Mouse (Mus musculus): ENCODE measurements around the gene Nfe2l1. TPM values are rescaled to one million over a fixed set of nuclear protein-coding genes. Genes with fewer than 3 reads are reported as not detected.

Nfe2l1 gene
- polyA plus RNA-seq, 1 experiment from 2014 or later = 51.8 TPM

DNA sequence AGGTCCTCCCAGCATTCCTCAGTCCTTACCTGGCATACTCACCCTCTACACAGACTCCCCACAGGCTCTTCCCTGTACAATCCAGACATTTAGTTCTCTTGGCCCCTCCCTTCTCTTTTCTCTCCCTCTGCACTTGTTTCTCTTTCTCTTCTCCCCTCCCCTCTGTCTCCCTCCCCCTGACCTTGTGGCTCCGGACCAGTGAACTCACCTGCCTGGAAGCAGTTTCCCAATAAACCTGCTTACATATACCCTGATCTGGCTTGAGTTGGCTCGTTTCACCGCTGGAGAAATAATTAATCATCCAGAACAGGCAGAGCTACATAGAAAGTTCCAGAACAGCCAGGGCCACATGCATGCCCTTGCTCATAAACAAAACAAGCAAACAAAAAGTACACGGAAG, 1.7 kb upstream of the Nfe2l1 start:
- 64% methylated on average over 4 of the region's 4 CpGs for WGBS
- no peaks in the 10 kb centered on the region for H3K36me3 ChIP-seq (ENCODE audit: insufficient read depth, low read length)
- ATAC-seq (no peak), DNase-seq (ENCODE audit: low spot score) (no peak)
- no peak overlapping the region for H3K27ac ChIP-seq (ENCODE audit: low read length)
- no peak overlapping the region for H3K4me2 ChIP-seq (replicated peaks; ENCODE audit: low read depth, low read length)
- H3K9me3 ChIP-seq (ENCODE audit: low read length) = no peaks in the 10 kb centered on the region
- peaks cover 18% of the 10 kb centered on the region for H3K4me1 ChIP-seq (ENCODE audit: insufficient read depth, low read depth, low read length)
- H3K4me3 ChIP-seq (ENCODE audit: low read depth, low read length) = no peak overlapping the region
- H3K9ac ChIP-seq (replicated peaks; ENCODE audit: low read depth) = no peak overlapping the region
- TF ChIP-seq CTCF (IDR thresholded peaks at IDR 0.05) = no peak
- H3K27me3 ChIP-seq (replicated peaks; ENCODE audit: insufficient read depth, low read length) = no peaks in the 10 kb centered on the region

DNA sequence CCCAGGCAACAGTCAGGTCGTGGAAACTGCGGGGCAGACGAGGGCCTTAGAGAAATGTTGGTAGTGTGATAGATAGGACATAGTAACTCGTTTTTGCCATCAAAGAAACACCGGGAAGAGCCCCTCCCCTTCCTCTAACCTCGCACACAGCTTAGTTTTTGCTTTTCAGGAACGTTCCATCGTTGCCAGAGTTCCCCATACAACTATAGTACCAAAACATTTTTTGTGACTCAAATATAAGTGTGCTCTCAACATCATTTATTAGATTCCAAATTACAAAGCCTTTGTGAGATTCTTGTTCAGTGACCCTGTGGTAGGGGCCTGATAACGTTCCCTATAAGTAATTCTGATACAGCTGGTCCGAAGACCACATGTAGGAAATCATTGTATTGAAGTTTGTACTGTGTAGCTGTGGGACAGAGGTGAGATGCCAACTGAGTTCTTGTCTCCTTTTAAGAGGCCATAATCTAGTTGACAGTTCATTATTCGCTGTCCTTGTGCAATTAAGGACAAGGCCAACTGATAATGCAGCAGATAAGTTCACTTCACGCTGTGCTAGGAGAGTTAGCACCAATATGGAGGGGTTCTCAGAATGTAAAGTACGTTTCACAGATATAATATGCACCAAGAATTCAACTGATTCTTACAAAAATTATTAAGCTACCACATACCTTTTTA, 910 bp upstream of the Nfe2l1 start:
- peak overlapping the region; percentile 81 for H3K4me3 ChIP-seq (ENCODE audit: low read depth, low read length)
- H3K27ac ChIP-seq (ENCODE audit: low read length) = peak overlapping the region; percentile 84
- H3K4me1 ChIP-seq (ENCODE audit: insufficient read depth, low read depth, low read length) = peaks cover 26% of the 10 kb centered on the region
- ATAC-seq = no peak
- no peak for DNase-seq (ENCODE audit: low spot score)
- H3K27me3 ChIP-seq (replicated peaks; ENCODE audit: insufficient read depth, low read length) = no peaks in the 10 kb centered on the region
- no peaks in the 10 kb centered on the region for H3K9me3 ChIP-seq (ENCODE audit: low read length)
- TF ChIP-seq EP300 (IDR thresholded peaks at IDR 0.05) (no peak), CTCF (IDR thresholded peaks at IDR 0.05) (no peak)
- peak overlapping the region; percentile 32 for H3K9ac ChIP-seq (replicated peaks; ENCODE audit: low read depth)
- 16% methylated on average over 13 of the region's 13 CpGs for WGBS
- 0 out of 2 replicates have a peak, but pooled peaks cover 5% of the 10 kb centered on the region for H3K36me3 ChIP-seq (ENCODE audit: insufficient read depth, low read length)
- peak overlapping the region; percentile 57 for H3K4me2 ChIP-seq (replicated peaks; ENCODE audit: low read depth, low read length)

DNA sequence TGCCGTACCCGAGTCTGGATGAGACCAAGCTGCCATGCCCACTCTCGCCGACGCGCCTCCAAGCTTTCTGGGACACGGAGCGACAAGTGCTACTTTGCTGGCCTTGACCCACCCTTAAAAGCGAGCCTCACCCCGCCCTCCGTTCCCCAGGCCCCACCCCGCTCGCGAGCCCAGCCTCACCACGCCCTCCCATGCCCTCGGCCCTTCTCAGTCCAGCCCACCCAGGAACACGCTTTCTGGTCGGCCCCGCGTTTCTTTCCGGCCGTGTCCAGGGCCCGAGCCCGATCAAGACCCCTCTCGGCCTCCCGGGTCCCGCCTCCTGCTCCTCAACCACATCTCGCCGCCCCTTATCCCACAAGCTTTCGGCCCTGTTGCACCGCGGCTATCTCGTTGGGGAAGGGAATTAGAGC, 360 bp downstream of the Nfe2l1 start:
- peak overlapping the region; percentile 98 for H3K27ac ChIP-seq (ENCODE audit: low read length)
- ATAC-seq (peak; percentile 85), DNase-seq (ENCODE audit: low spot score) (peak; percentile 96)
- peak overlapping the region; percentile 63 for H3K4me2 ChIP-seq (replicated peaks; ENCODE audit: low read depth, low read length)
- no peaks in the 10 kb centered on the region for H3K9me3 ChIP-seq (ENCODE audit: low read length)
- no peak for TF ChIP-seq EP300 (IDR thresholded peaks at IDR 0.05)
- TF ChIP-seq CTCF (IDR thresholded peaks at IDR 0.05) = peak; percentile 38
- peak overlapping the region; percentile 67 for H3K9ac ChIP-seq (replicated peaks; ENCODE audit: low read depth)
- H3K4me1 ChIP-seq (ENCODE audit: insufficient read depth, low read depth, low read length) = peaks cover 36% of the 10 kb centered on the region
- WGBS = under 1% methylated on average over 32 of the region's 33 CpGs
- no peaks in the 10 kb centered on the region for H3K27me3 ChIP-seq (replicated peaks; ENCODE audit: insufficient read depth, low read length)
- H3K36me3 ChIP-seq (ENCODE audit: insufficient read depth, low read length) = 0 out of 2 replicates have a peak, but pooled peaks cover 5% of the 10 kb centered on the region
- peak overlapping the region; percentile 81 for H3K4me3 ChIP-seq (ENCODE audit: low read depth, low read length)

DNA sequence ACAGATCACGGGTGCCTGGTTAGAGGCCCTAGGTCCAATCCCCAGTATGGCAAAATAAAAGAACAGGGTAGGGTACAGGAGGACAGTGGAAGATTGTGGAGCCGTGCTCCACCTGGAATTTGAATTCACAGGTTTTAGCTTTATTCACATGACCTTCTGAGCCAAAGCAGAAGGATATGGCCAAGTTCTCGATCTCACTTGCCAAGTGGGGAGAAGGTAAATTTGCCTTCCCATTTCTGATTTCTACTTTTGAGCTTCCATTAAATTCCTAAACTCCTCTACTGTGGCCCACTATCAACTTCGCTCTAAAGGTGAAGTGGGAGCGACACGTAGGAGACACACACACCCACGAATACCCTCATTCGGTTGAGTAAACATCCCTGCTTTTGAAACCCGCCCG, 887 bp downstream of the Nfe2l1 start:
- H3K4me2 ChIP-seq (replicated peaks; ENCODE audit: low read depth, low read length) = peak overlapping the region; percentile 63
- ATAC-seq (no peak), DNase-seq (ENCODE audit: low spot score) (no peak)
- H3K36me3 ChIP-seq (ENCODE audit: insufficient read depth, low read length) = 0 out of 2 replicates have a peak, but pooled peaks cover 5% of the 10 kb centered on the region
- H3K27me3 ChIP-seq (replicated peaks; ENCODE audit: insufficient read depth, low read length) = no peaks in the 10 kb centered on the region
- peak overlapping the region; percentile 98 for H3K27ac ChIP-seq (ENCODE audit: low read length)
- peak overlapping the region; percentile 81 for H3K4me3 ChIP-seq (ENCODE audit: low read depth, low read length)
- H3K9ac ChIP-seq (replicated peaks; ENCODE audit: low read depth) = peak overlapping the region; percentile 67
- no peaks in the 10 kb centered on the region for H3K9me3 ChIP-seq (ENCODE audit: low read length)
- 8% methylated on average over 10 of the region's 10 CpGs for WGBS
- TF ChIP-seq EP300 (IDR thresholded peaks at IDR 0.05) = no peak
- no peak for TF ChIP-seq CTCF (IDR thresholded peaks at IDR 0.05)
- H3K4me1 ChIP-seq (ENCODE audit: insufficient read depth, low read depth, low read length) = peaks cover 40% of the 10 kb centered on the region

DNA sequence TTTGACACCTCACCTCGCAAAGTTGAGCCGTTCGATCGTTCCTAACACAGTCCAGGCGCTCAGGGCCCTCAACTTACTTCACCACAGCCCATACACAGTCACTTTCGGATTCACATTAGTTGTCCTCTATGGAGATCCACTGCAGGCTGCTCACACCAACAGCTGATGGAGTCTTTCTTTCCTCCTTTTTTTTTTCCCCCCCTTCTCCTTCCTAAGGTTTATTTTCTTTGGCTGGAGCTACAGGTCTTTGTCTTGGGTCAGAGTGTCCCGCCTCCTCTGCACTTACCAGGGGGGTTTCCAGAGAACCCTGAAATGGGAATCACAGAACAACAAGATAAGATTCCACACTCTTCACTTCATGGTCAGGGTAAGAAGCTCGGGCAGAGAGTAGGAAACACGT, 1.9 kb downstream of the Nfe2l1 start:
- 55% methylated on average over 9 of the region's 9 CpGs for WGBS

DNA sequence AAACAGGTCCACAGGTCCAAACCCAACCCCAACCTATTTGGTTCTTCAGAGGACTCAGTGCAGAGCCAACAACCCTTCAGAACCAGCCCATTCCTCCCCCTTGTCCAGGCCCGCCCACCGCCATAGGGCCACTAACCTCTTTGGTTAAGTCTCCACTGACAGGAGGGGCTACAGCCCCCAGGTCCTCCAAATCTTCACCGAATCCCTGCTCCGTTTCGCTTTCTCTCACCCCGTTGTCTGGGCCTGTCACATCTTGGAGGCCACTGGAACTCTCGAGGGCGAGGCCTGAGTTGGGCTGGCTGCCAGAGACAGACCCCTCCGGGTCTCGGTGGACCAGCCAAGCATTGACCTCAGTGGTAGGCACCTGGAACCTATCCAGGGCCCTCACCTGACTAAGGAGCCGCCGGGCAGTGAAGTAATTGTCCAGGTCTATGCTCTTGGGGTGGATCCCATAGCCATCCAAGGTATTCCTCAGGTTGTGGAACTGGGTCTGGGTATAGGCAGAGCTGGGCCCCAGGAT, 2.6 kb downstream of the Nfe2l1 start:
- ATAC-seq (no peak), DNase-seq (ENCODE audit: low spot score) (no peak)
- Histone ChIP-seq H3K9ac (replicated peaks; ENCODE audit: low read depth) (0 out of 2 replicates have a peak overlapping the region, but pooled peaks have one; percentile 12), H3K4me2 (replicated peaks; ENCODE audit: low read depth, low read length) (peak overlapping the region; percentile 63), H3K36me3 (ENCODE audit: insufficient read depth, low read length) (0 out of 2 replicates have a peak, but pooled peaks cover 8% of the 10 kb centered on the region), H3K27ac (ENCODE audit: low read length) (peak overlapping the region; percentile 9; the same call in 1 of the 2 replicates), H3K4me3 (ENCODE audit: low read depth, low read length) (0 out of 2 replicates have a peak overlapping the region, but pooled peaks have one; percentile 10), H3K27me3 (replicated peaks; ENCODE audit: insufficient read depth, low read length) (no peaks in the 10 kb centered on the region), H3K9me3 (ENCODE audit: low read length) (no peaks in the 10 kb centered on the region), H3K4me1 (ENCODE audit: insufficient read depth, low read depth, low read length) (peaks cover 46% of the 10 kb centered on the region)
- WGBS = 53% methylated on average over 12 of the region's 12 CpGs
- TF ChIP-seq CTCF (IDR thresholded peaks at IDR 0.05) (no peak), EP300 (IDR thresholded peaks at IDR 0.05) (no peak)

More for the DNA sequence above, 1.9 kb downstream of the Nfe2l1 start:
- no peak for ATAC-seq
- H3K27me3 ChIP-seq (replicated peaks; ENCODE audit: insufficient read depth, low read length) = no peaks in the 10 kb centered on the region
- no peak for DNase-seq (ENCODE audit: low spot score)
- no peaks in the 10 kb centered on the region for H3K9me3 ChIP-seq (ENCODE audit: low read length)
- H3K36me3 ChIP-seq (ENCODE audit: insufficient read depth, low read length) = 0 out of 2 replicates have a peak, but pooled peaks cover 5% of the 10 kb centered on the region
- H3K4me2 ChIP-seq (replicated peaks; ENCODE audit: low read depth, low read length) = peak overlapping the region; percentile 63
- no peak for TF ChIP-seq CTCF (IDR thresholded peaks at IDR 0.05)
- TF ChIP-seq EP300 (IDR thresholded peaks at IDR 0.05) = no peak
- peaks cover 46% of the 10 kb centered on the region for H3K4me1 ChIP-seq (ENCODE audit: insufficient read depth, low read depth, low read length)
- H3K4me3 ChIP-seq (ENCODE audit: low read depth, low read length) = no peak overlapping the region
- peak overlapping the region; percentile 6 for H3K27ac ChIP-seq (ENCODE audit: low read length)
- peak overlapping the region; percentile 29; the same call in 1 of the 2 replicates for H3K9ac ChIP-seq (replicated peaks; ENCODE audit: low read depth)
